Mouse (Mus musculus) stomach, embryonic 16.5 days (tissue): ENCODE measurements around the gene Toporsl. TPM values are rescaled to one million over a fixed set of nuclear protein-coding genes. Genes with fewer than 3 reads are reported as not detected.

Experiments used
- ATAC-seq: fragments of 200-750 bp; cut with Nextera tagmentation; 2 replicates; pipeline ENCODE4 v1.8.0; 2017; ENCODE audit warnings: moderate number of reproducible peaks, moderate TSS enrichment; ENCODE audit not compliant: insufficient read depth, low FRiP score
- H3K27ac ChIP-seq: fragments of 300-500 bp; sonication (generic); 2 replicates; pipeline ENCODE4 v1.5.1; 2014; ENCODE audit warnings: low read length
- H3K27me3 ChIP-seq: fragments of 300-500 bp; sonication (generic); 2 replicates; pipeline ENCODE4 v1.6.1; 2014; ENCODE audit warnings: low read length, control low read depth, mixed read lengths; ENCODE audit not compliant: control insufficient read depth, insufficient read depth
- H3K36me3 ChIP-seq: fragments of 300-500 bp; sonication (generic); 2 replicates; pipeline ENCODE4 v1.6.1; 2014; ENCODE audit warnings: low read length; ENCODE audit not compliant: control insufficient read depth, insufficient read depth
- H3K4me1 ChIP-seq: fragments of 300-500 bp; sonication (generic); 2 replicates; pipeline ENCODE4 v1.6.1; 2014; ENCODE audit warnings: low read length, control low read depth, mixed read lengths; ENCODE audit not compliant: control insufficient read depth, insufficient read depth
- H3K4me2 ChIP-seq: fragments of 300-500 bp; sonication (generic); 2 replicates; pipeline ENCODE4 v1.6.1; 2014; ENCODE audit warnings: low read depth, low read length, mixed read lengths
- H3K4me3 ChIP-seq: fragments of 300-500 bp; sonication (generic); replicated peaks from 2 replicates; pipeline ENCODE4 v1.5.1; 2014; ENCODE audit warnings: mild to moderate bottlenecking, low read length
- H3K9ac ChIP-seq: fragments of 300-500 bp; sonication (generic); 2 replicates; pipeline ENCODE4 v1.6.1; 2014; ENCODE audit warnings: low read length
- H3K9me3 ChIP-seq: fragments of 300-500 bp; sonication (generic); replicated peaks from 2 replicates; pipeline ENCODE4 v1.6.1; 2016; ENCODE audit warnings: low read length, control low read depth; ENCODE audit not compliant: control insufficient read depth
- WGBS: fragments of 180-500 bp; shearing (Covaris S2); extraction: QIAGEN DNeasy Blood & Tissue Kit; methylation state at CpG from one replicate; pipeline ENCODE4 v1.1.7; 2014; 5-methylcytosine and 5-hydroxymethylcytosine counted together
- polyA plus RNA-seq: library from polyadenylated mRNA; unstranded; fragments of >200 nt; fragmentation: Nextera tagmentation; extraction: Ambion mirVana; gene quantifications from 2 replicates; pipeline ENCODE4 v1.2.1, GENCODE M21; 2015

Gene Toporsl
- polyA plus RNA-seq: not detected in 2 replicates

- Histone ChIP-seq H3K4me2 (no peak within 1 kb of the TSS), H3K36me3 (no peaks in the 10 kb centered on the region), H3K27me3 (no peaks in the 10 kb centered on the region), H3K9me3 (no peaks in the 10 kb centered on the region), H3K4me1 (no peaks in the 10 kb centered on the region), H3K4me3 (no peak within 1 kb of the TSS), H3K9ac (no peak within 1 kb of the TSS), H3K27ac (no peak within 1 kb of the TSS)
- WGBS: 38% methylated on average over 2 of the region's 2 CpGs
- no peak for ATAC-seq
Measured at GRCm38 (mm10) chr4:52595927-52596326, at the start of gene Toporsl. TSS of gene Toporsl (plus strand) at chr4:52596274.

GRCm38 (mm10) chr4:52557672-52558071 is 38.4 kb upstream of the Toporsl start:
- no peaks in the 10 kb centered on the region for H3K4me1 ChIP-seq
- no peak overlapping the region for H3K27ac ChIP-seq
- H3K9me3 ChIP-seq: no peaks in the 10 kb centered on the region
- H3K27me3 ChIP-seq: no peaks in the 10 kb centered on the region
- WGBS: 86% methylated on average over 1 of the region's 1 CpGs
- no peak overlapping the region for H3K9ac ChIP-seq
- no peak overlapping the region for H3K4me3 ChIP-seq
- H3K36me3 ChIP-seq: no peaks in the 10 kb centered on the region
- no peak for ATAC-seq
- H3K4me2 ChIP-seq: no peak overlapping the region

- Histone ChIP-seq H3K4me3 (no peak overlapping the region), H3K36me3 (no peaks in the 10 kb centered on the region), H3K9ac (no peak overlapping the region), H3K9me3 (no peaks in the 10 kb centered on the region), H3K4me2 (no peak overlapping the region), H3K27ac (no peak overlapping the region), H3K27me3 (no peaks in the 10 kb centered on the region), H3K4me1 (no peaks in the 10 kb centered on the region)
- no peak for ATAC-seq
- WGBS: 56% methylated on average over 1 of the region's 1 CpGs
Measured at GRCm38 (mm10) chr4:52558080-52558479, 38.0 kb upstream of the Toporsl start.

GRCm38 (mm10) chr4:52563859-52564258 is 32.2 kb upstream of the Toporsl start:
- H3K9me3 ChIP-seq: no peaks in the 10 kb centered on the region
- H3K4me3 ChIP-seq: no peak overlapping the region
- no peak overlapping the region for H3K27ac ChIP-seq
- 91% methylated on average over 1 of the region's 1 CpGs for WGBS
- no peak overlapping the region for H3K4me2 ChIP-seq
- H3K4me1 ChIP-seq: no peaks in the 10 kb centered on the region
- no peaks in the 10 kb centered on the region for H3K27me3 ChIP-seq
- no peak overlapping the region for H3K9ac ChIP-seq
- no peaks in the 10 kb centered on the region for H3K36me3 ChIP-seq
- ATAC-seq: no peak

DNA sequence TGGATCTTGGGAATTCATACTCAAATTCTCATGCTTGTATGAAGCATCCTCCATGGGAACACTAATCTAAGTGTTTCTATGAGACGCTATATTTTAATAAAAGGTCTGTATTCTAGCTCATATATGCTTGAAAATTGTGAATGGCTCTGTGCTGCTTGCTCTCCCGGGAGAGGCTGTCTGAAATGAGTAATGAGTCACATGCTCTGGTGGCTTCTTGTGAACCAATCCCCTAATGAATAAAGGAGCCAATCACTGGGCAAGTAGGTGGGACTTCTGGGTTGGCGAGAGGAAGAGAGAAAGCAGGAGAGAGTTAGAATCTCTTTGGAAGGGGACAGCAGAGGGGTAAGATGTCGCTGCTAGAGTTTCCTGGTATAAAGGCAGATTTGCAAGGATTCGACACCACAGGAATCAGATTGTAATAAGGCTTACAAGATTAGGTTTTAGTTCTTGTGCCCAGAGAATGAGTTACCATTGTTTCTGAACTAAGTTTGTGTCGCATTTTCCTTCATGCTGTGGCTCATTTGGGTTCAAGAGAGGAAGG is 9.8 kb upstream of the Toporsl start:
- Histone ChIP-seq H3K9me3 (no peaks in the 10 kb centered on the region), H3K9ac (no peak overlapping the region), H3K27me3 (no peaks in the 10 kb centered on the region), H3K4me1 (no peaks in the 10 kb centered on the region), H3K4me2 (no peak overlapping the region), H3K27ac (no peak overlapping the region), H3K36me3 (no peaks in the 10 kb centered on the region), H3K4me3 (no peak overlapping the region)
- no peak for ATAC-seq
- WGBS: 70% methylated on average over 6 of the region's 6 CpGs

DNA sequence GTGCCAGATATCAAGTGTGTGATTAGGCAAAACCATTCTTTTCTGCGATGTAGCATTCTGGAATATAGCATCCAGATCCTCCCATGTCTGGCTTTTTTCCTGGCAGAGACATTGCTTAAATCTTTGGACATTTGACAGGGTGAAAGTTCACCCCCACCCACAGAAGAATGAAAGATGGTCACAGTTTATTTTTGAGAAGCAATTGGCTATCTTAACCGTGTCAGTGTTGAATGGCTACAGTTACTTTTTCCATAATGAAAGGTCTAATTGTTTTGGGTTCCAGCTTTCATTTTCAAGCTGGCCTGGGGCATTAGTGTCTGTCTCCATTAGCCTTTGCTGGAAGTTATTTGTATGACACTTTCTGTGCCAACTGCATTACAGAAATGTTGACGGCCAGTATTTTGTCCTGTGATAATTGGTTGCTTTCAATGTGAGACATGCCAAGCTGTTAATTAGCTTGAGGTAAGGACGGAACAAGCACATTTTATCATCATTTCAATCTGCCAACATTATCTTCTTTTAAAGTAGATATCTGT is 2.2 kb upstream of the Toporsl start:
- ATAC-seq: no peak

DNA sequence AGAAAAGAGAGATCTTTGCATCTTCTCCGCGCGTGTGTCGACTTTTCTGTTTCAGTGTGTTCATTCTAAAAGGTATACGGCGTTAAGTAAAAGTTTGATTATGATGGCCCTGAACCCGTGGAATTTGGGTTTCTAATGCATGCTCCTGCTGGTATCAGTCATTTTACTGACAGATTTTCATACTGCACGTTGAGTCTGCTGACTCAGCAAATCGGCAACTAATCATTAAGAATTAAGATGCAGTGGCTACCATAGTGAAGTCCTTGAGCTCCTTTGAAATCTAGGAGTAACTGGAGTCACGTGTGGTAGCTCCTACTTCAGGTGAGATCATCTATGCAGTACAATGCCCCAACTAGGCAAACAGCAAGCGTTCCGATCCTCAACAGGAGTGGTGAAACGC is 1.4 kb upstream of the Toporsl start:
- Histone ChIP-seq H3K27ac (no peak overlapping the region), H3K27me3 (no peaks in the 10 kb centered on the region), H3K9me3 (no peaks in the 10 kb centered on the region)

More for the DNA sequence above, 2.2 kb upstream of the Toporsl start:
- Histone ChIP-seq H3K27ac (no peak overlapping the region), H3K4me2 (no peak overlapping the region), H3K27me3 (no peaks in the 10 kb centered on the region), H3K36me3 (no peaks in the 10 kb centered on the region), H3K9ac (no peak overlapping the region), H3K4me1 (no peaks in the 10 kb centered on the region), H3K4me3 (no peak overlapping the region), H3K9me3 (no peaks in the 10 kb centered on the region)
- WGBS: 55% methylated on average over 4 of the region's 4 CpGs

GRCm38 (mm10) chr4:52598180-52598881 is 2.3 kb downstream of the Toporsl start:
- no peaks in the 10 kb centered on the region for H3K9me3 ChIP-seq
- H3K27me3 ChIP-seq: no peaks in the 10 kb centered on the region
- H3K36me3 ChIP-seq: no peaks in the 10 kb centered on the region
- no peak overlapping the region for H3K27ac ChIP-seq
- H3K4me1 ChIP-seq: no peaks in the 10 kb centered on the region
- ATAC-seq: no peak
- no peak overlapping the region for H3K4me3 ChIP-seq
- H3K4me2 ChIP-seq: no peak overlapping the region
- WGBS: 66% methylated on average over 7 of the region's 7 CpGs
- H3K9ac ChIP-seq: no peak overlapping the region

More for the DNA sequence above, 1.4 kb upstream of the Toporsl start:
- Histone ChIP-seq H3K4me3 (no peak overlapping the region), H3K36me3 (no peaks in the 10 kb centered on the region), H3K4me2 (no peak overlapping the region), H3K9ac (no peak overlapping the region), H3K4me1 (no peaks in the 10 kb centered on the region)
- ATAC-seq: no peak
- 87% methylated on average over 13 of the region's 13 CpGs for WGBS

GRCm38 (mm10) chr4:52606923-52607322 is 10.8 kb downstream of the Toporsl start:
- H3K4me2 ChIP-seq: no peak overlapping the region
- no peak overlapping the region for H3K9ac ChIP-seq
- no peaks in the 10 kb centered on the region for H3K36me3 ChIP-seq
- WGBS: 31% methylated on average over 3 of the region's 3 CpGs
- no peak overlapping the region for H3K4me3 ChIP-seq
- no peaks in the 10 kb centered on the region for H3K4me1 ChIP-seq
- H3K27ac ChIP-seq: no peak overlapping the region
- ATAC-seq: no peak
- no peaks in the 10 kb centered on the region for H3K27me3 ChIP-seq
- H3K9me3 ChIP-seq: no peaks in the 10 kb centered on the region
